Mouse (Mus musculus) midbrain, embryonic 13.5 days (tissue): Measurements from ENCODE around the gene Ripk4. TPM values are rescaled to one million over a fixed set of nuclear protein-coding genes. Genes with fewer than 3 reads are reported as not detected.

Experiments
- ATAC-seq: fragments of 200-750 bp; cut with Nextera tagmentation; 2 replicates; pipeline ENCODE4 v1.8.0; 2017; ENCODE audit warnings: mild to moderate bottlenecking, moderate TSS enrichment, moderate library complexity
- H3K27ac ChIP-seq: fragments of 300-500 bp; sonication (generic); 2 replicates; pipeline ENCODE4 v1.5.1; 2015; ENCODE audit warnings: inconsistent platforms, mild to moderate bottlenecking, moderate library complexity
- H3K27me3 ChIP-seq: fragments of 300-500 bp; sonication (generic); 2 replicates; pipeline ENCODE4 v1.6.1; 2015; ENCODE audit warnings: mild to moderate bottlenecking, inconsistent platforms
- H3K36me3 ChIP-seq: fragments of 300-500 bp; sonication (generic); 2 replicates; pipeline ENCODE4 v1.6.1; 2015; ENCODE audit warnings: mild to moderate bottlenecking, inconsistent platforms
- H3K4me1 ChIP-seq: fragments of 300-500 bp; sonication (generic); replicated peaks from 2 replicates; pipeline ENCODE4 v1.6.1; 2015; ENCODE audit warnings: inconsistent platforms
- H3K4me2 ChIP-seq: fragments of 300-500 bp; sonication (generic); replicated peaks from 2 replicates; pipeline ENCODE4 v1.6.1; 2015; ENCODE audit warnings: moderate library complexity, mild to moderate bottlenecking, inconsistent platforms
- H3K4me3 ChIP-seq: fragments of 300-500 bp; sonication (generic); replicated peaks from 2 replicates; pipeline ENCODE4 v1.5.1; 2015; ENCODE audit warnings: mild to moderate bottlenecking, inconsistent platforms
- H3K9ac ChIP-seq: fragments of 300-500 bp; sonication (generic); replicated peaks from 2 replicates; pipeline ENCODE4 v1.6.1; 2015; ENCODE audit warnings: mild to moderate bottlenecking, inconsistent platforms
- H3K9me3 ChIP-seq: fragments of 300-500 bp; sonication (generic); 2 replicates; pipeline ENCODE4 v1.6.1; 2016; ENCODE audit warnings: mild to moderate bottlenecking, inconsistent platforms
- WGBS: fragments of 180-500 bp; shearing (Covaris S2); methylation state at CpG from one replicate; pipeline ENCODE4 v1.1.7; 2015; 5-methylcytosine and 5-hydroxymethylcytosine counted together
- polyA plus RNA-seq: library from polyadenylated mRNA; unstranded; fragments of >200 nt; fragmentation: Nextera tagmentation; extraction: Ambion mirVana; gene quantifications from 2 replicates; pipeline ENCODE4 v1.2.1, GENCODE M21; 2015

Gene Ripk4
- polyA plus RNA-seq, 1 experiment from 2014 or later: 0.32 TPM

- no peaks in the 10 kb centered on the region for H3K4me1 ChIP-seq
- no peak overlapping the region for H3K4me2 ChIP-seq
- H3K36me3 ChIP-seq: no peaks in the 10 kb centered on the region
- H3K4me3 ChIP-seq: no peak overlapping the region
- H3K9ac ChIP-seq: no peak overlapping the region
- H3K9me3 ChIP-seq: no peaks in the 10 kb centered on the region
- H3K27ac ChIP-seq: no peak overlapping the region
- no peak for ATAC-seq
- 88% methylated on average over 3 of the region's 3 CpGs for WGBS
- no peaks in the 10 kb centered on the region for H3K27me3 ChIP-seq
Observed at GRCm38 (mm10) chr16:97726436-97726835, 37.2 kb downstream of the Ripk4 start.

- Histone ChIP-seq H3K4me1 (no peaks in the 10 kb centered on the region), H3K4me2 (no peak overlapping the region), H3K9me3 (no peaks in the 10 kb centered on the region), H3K27ac (no peak overlapping the region), H3K36me3 (no peaks in the 10 kb centered on the region), H3K27me3 (no peaks in the 10 kb centered on the region), H3K9ac (no peak overlapping the region), H3K4me3 (no peak overlapping the region)
- WGBS: 95% methylated on average over 1 of the region's 1 CpGs
- no peak for ATAC-seq
Observed at GRCm38 (mm10) chr16:97720093-97720492, 43.5 kb downstream of the Ripk4 start.

- Histone ChIP-seq H3K4me2 (no peak overlapping the region), H3K4me1 (no peaks in the 10 kb centered on the region), H3K27me3 (no peaks in the 10 kb centered on the region), H3K9me3 (no peaks in the 10 kb centered on the region), H3K36me3 (no peaks in the 10 kb centered on the region), H3K4me3 (no peak overlapping the region), H3K9ac (no peak overlapping the region), H3K27ac (no peak overlapping the region)
- no peak for ATAC-seq
Observed at GRCm38 (mm10) chr16:97719392-97719983, 44.1 kb downstream of the Ripk4 start.

- no peak overlapping the region for H3K27ac ChIP-seq
- ATAC-seq: no peak
- H3K4me3 ChIP-seq: no peak overlapping the region
- no peaks in the 10 kb centered on the region for H3K27me3 ChIP-seq
- no peak overlapping the region for H3K9ac ChIP-seq
- H3K4me1 ChIP-seq: no peaks in the 10 kb centered on the region
- H3K36me3 ChIP-seq: no peaks in the 10 kb centered on the region
- 87% methylated on average over 6 of the region's 6 CpGs for WGBS
- H3K9me3 ChIP-seq: no peaks in the 10 kb centered on the region
- H3K4me2 ChIP-seq: no peak overlapping the region
Observed at GRCm38 (mm10) chr16:97716567-97716966, 47.0 kb downstream of the Ripk4 start.

- no peak overlapping the region for H3K9ac ChIP-seq
- no peak overlapping the region for H3K4me3 ChIP-seq
- no peak for ATAC-seq
- H3K4me2 ChIP-seq: no peak overlapping the region
- H3K36me3 ChIP-seq: no peaks in the 10 kb centered on the region
- no peaks in the 10 kb centered on the region for H3K27me3 ChIP-seq
- H3K27ac ChIP-seq: no peak overlapping the region
- H3K9me3 ChIP-seq: no peaks in the 10 kb centered on the region
- peaks cover 5% of the 10 kb centered on the region; the same call in 1 of the 2 replicates for H3K4me1 ChIP-seq
Observed at GRCm38 (mm10) chr16:97712129-97712528, 51.5 kb downstream of the Ripk4 start.

GRCm38 (mm10) chr16:97701871-97702270 lies 61.7 kb downstream of the Ripk4 start:
- Histone ChIP-seq H3K27me3 (no peaks in the 10 kb centered on the region), H3K9ac (no peak overlapping the region), H3K4me2 (no peak overlapping the region), H3K27ac (no peak overlapping the region), H3K4me3 (no peak overlapping the region), H3K4me1 (no peaks in the 10 kb centered on the region), H3K9me3 (no peaks in the 10 kb centered on the region), H3K36me3 (no peaks in the 10 kb centered on the region)
- WGBS: 60% methylated on average over 1 of the region's 1 CpGs
- no peak for ATAC-seq

GRCm38 (mm10) chr16:97697769-97698168 lies 65.8 kb downstream of the Ripk4 start:
- H3K9me3 ChIP-seq: no peaks in the 10 kb centered on the region
- H3K4me2 ChIP-seq: no peak overlapping the region
- no peak overlapping the region for H3K4me3 ChIP-seq
- 43% methylated on average over 1 of the region's 1 CpGs for WGBS
- no peaks in the 10 kb centered on the region for H3K4me1 ChIP-seq
- H3K9ac ChIP-seq: no peak overlapping the region
- H3K36me3 ChIP-seq: no peaks in the 10 kb centered on the region
- no peak overlapping the region for H3K27ac ChIP-seq
- no peak for ATAC-seq
- no peaks in the 10 kb centered on the region for H3K27me3 ChIP-seq

GRCm38 (mm10) chr16:97695709-97696108 lies 67.9 kb downstream of the Ripk4 start:
- no peak overlapping the region for H3K27ac ChIP-seq
- H3K9ac ChIP-seq: no peak overlapping the region
- no peak overlapping the region for H3K4me2 ChIP-seq
- H3K27me3 ChIP-seq: no peaks in the 10 kb centered on the region
- H3K4me3 ChIP-seq: no peak overlapping the region
- H3K9me3 ChIP-seq: no peaks in the 10 kb centered on the region
- no peak for ATAC-seq
- no peaks in the 10 kb centered on the region for H3K4me1 ChIP-seq
- no peaks in the 10 kb centered on the region for H3K36me3 ChIP-seq
- 83% methylated on average over 4 of the region's 4 CpGs for WGBS

Other genes with a start within 250 kb of the Ripk4 start
- not detected in 2 replicates for gene Fam3b, start 249.0 kb downstream of the Ripk4 start, polyA plus RNA-seq
- gene Tmprss2, start 152.6 kb downstream of the Ripk4 start, polyA plus RNA-seq: 0.05 TPM in 1 of 2 replicates, not detected in the other
- gene Prdm15, start 88.1 kb upstream of the Ripk4 start, polyA plus RNA-seq: 14.5 and 16.7 TPM in 2 replicates
- 10.8 and 12.2 TPM in 2 replicates for gene C2cd2, start 198.8 kb upstream of the Ripk4 start, polyA plus RNA-seq
- gene Zbtb21, start 198.8 kb upstream of the Ripk4 start, polyA plus RNA-seq: 13.5 TPM in 2 replicates
- gene B230307C23Rik, start 233.5 kb upstream of the Ripk4 start, polyA plus RNA-seq: 21.4 and 23.3 TPM in 2 replicates